Mouse (Mus musculus): ENCODE data around the gene Snhg11.

- TF ChIP-seq CTCF (conservative IDR thresholded peaks at IDR 0.05; ENCODE audit: insufficient read depth, insufficient read length, low read depth, low read length) (no peak), POLR2A (IDR thresholded peaks at IDR 0.05; ENCODE audit: low read depth, low read length) (no peak)
These were observed 37.7 kb upstream of the Snhg11 start for GRCm38 (mm10) chr2:158337698-158338097.
